In genomic region chr9:25405848-25406247, GRCm38 (mm10) we compare ENCODE assay signal across 17 mouse cellular contexts.
"Had no signal": no experiment of that assay in that cellular context is flagged by ENCODE, and none has a peak within 500 bp of the region (broad histone marks: within the 10 kb centered on the region; RNA-seq: fewer than 3 reads in every experiment).

No protein-coding gene starts in this region.

- H3K4me3 ChIP-seq: lung, embryonic 15.5 days; megakaryocyte, embryonic 14.5 days; midbrain, embryonic 13.5 days; midbrain, embryonic 15.5 days; neural tube, embryonic 12.5 days; stomach, embryonic 15.5 days had no signal

- H3K9me3 ChIP-seq: lung, embryonic 15.5 days; megakaryocyte, embryonic 14.5 days; midbrain, embryonic 13.5 days; midbrain, embryonic 15.5 days; neural tube, embryonic 12.5 days; stomach, embryonic 15.5 days had no signal

- H3K4me1 ChIP-seq: lung, embryonic 15.5 days; megakaryocyte, embryonic 14.5 days; midbrain, embryonic 15.5 days; neural tube, embryonic 12.5 days had no signal

- DNase-seq: lung, adult 2 months; lung, postnatal 14 days; lung, postnatal 36 days; right cerebral cortex, postnatal 14 days; thymus, adult 2 months; thymus, postnatal 25 days; thymus, postnatal 4 days had no signal

- H3K4me2 ChIP-seq: lung, embryonic 15.5 days; midbrain, embryonic 11.5 days; midbrain, embryonic 13.5 days; midbrain, embryonic 15.5 days; neural tube, embryonic 12.5 days; stomach, embryonic 15.5 days had no signal

- H3K9ac ChIP-seq: lung, embryonic 15.5 days; midbrain, embryonic 13.5 days; midbrain, embryonic 15.5 days; neural tube, embryonic 12.5 days; stomach, embryonic 15.5 days had no signal

- ATAC-seq: lung, postnatal 0 days; midbrain, embryonic 13.5 days; midbrain, embryonic 15.5 days had no signal

- H3K27me3 ChIP-seq: lung, embryonic 15.5 days; megakaryocyte, embryonic 14.5 days; midbrain, embryonic 13.5 days; midbrain, embryonic 15.5 days; neural tube, embryonic 12.5 days; stomach, embryonic 15.5 days had no signal

- H3K36me3 ChIP-seq: lung, embryonic 15.5 days; midbrain, embryonic 13.5 days; midbrain, embryonic 15.5 days; neural tube, embryonic 12.5 days; stomach, embryonic 15.5 days had no signal

- H3K27ac ChIP-seq: lung, embryonic 15.5 days; macrophage; midbrain, embryonic 13.5 days; midbrain, embryonic 15.5 days; neural tube, embryonic 12.5 days; stomach, embryonic 15.5 days; stomach, postnatal 0 days had no signal
